Mouse (Mus musculus) brain, embryonic 14.5 days (tissue): ENCODE measurements around the gene Gpr50. TPM values are rescaled to one million over a fixed set of nuclear protein-coding genes. Genes with fewer than 3 reads are reported as not detected.

ENCODE experiments used
- DNase-seq: peaks from one replicate; pipeline ENCODE4 v3.0.0-alpha.2; 2011; ENCODE audit warnings: low read depth
- CTCF ChIP-seq: fragments of 200-500 bp; IDR thresholded peaks from 2 replicates; pipeline ENCODE4 v1.5.1; 2012; ENCODE audit warnings: inconsistent platforms, mild to moderate bottlenecking, moderate library complexity, borderline replicate concordance; ENCODE audit not compliant: insufficient read depth, insufficient read length; ENCODE audit errors: extremely low read depth
- POLR2A ChIP-seq: fragments of 200-500 bp; IDR thresholded peaks from 2 replicates; pipeline ENCODE4 v1.6.1; 2012; ENCODE audit warnings: mild to moderate bottlenecking, inconsistent platforms, borderline replicate concordance; ENCODE audit not compliant: poor library complexity, insufficient read depth, insufficient read length, severe bottlenecking; ENCODE audit errors: extremely low read depth
- polyA plus RNA-seq: library from polyadenylated mRNA; depleted of rRNA; stranded (reverse); fragments of >200 nt; gene quantifications from 2 replicates; pipeline ENCODE4 v1.2.3, GENCODE M21; 2012; rRNA removed

The Gpr50 gene
- polyA plus RNA-seq = 3.8 and 5.5 TPM in 2 replicates

DNA sequence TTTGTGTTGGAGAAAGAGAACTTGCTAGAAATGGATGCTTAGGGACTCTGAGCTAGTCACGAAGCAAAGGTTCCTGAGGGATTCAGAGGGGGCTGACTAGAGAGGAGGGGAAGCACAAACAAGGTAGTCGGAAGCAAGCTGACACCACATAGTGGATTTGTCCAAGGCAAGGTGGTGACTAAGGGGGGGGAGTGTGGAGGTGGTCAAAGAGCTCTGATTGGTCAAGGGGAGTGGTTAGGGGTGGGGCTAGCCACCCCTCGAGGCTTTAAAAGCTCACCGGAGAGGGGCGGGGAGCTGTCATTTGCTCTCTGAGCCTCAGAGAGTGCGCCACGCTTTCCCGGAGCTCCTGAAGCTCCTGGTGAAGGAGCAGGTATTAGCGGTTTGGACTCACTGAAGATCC lies at the start of gene Gpr50:
Gene Gpr50 (plus strand): TSS at position 294 of the 400 bp plus-strand sequence.
- TF ChIP-seq CTCF (no peak), POLR2A (no peak)
- DNase-seq = peak; percentile 17

DNA sequence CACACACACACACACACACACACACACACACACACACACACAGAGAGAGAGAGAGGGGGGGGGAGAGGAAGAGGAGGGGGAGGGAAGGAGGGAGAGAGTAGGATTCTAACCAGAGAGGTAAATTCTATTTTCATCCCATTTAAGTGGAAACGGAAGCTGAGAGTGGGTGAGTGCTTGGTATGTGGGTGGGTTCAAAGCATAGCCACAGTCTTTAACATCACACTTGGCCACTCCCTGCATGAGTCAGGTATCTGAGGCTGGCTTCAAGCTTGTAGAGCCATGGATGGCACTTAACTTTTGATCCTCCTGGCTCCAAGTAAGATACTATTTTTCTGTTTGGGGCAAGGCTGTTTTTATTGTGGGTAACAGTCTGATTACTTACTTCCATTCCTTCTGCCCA lies 41.2 kb upstream of the Gpr50 start:
- no peak for DNase-seq
- TF ChIP-seq CTCF (no peak), POLR2A (no peak)

DNA sequence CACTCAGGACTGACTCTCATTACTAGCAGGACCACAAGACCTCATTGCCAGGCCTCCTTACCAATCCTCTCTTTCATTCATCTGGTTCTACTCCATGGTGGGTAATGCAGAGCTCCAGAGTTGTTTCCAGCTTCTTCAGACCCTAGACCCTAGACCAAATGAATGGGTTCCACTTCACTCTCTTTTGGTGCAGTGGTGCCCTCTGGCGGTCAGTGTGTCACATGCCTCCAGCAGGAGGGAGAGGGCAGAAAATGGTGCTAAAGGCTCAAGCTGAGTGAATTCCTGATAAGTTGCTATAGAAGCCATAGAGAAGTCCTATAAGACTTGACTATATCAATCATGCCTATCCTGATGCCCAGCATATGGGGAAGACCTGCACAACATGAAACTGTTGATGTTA lies 39.6 kb upstream of the Gpr50 start:
- TF ChIP-seq CTCF = peak; percentile 47; the same call in 1 of the 2 replicates
- no peak for TF ChIP-seq POLR2A
- peak; percentile 29 for DNase-seq

DNA sequence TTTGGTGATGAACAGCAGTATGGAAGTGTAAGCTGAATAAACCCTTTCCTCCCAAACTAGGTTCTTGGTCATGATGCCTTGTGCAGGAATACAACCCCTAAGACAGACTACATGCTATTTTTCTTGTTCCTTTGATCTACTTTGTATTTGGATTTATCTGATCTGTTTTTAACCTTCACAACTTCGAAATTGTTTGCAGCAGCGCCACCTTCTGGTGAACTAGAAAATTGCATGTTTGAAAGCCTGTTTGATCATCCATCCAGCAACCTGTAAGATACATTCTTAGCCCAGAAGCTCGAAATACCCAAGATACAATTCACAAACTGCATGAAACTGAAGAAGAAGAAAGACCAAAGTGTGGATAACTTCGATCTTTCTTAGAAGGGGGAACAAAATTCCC lies 35.2 kb upstream of the Gpr50 start:
- TF ChIP-seq CTCF (peak; percentile 42; the same call in 1 of the 2 replicates), POLR2A (no peak)
- peak; percentile 69 for DNase-seq

DNA sequence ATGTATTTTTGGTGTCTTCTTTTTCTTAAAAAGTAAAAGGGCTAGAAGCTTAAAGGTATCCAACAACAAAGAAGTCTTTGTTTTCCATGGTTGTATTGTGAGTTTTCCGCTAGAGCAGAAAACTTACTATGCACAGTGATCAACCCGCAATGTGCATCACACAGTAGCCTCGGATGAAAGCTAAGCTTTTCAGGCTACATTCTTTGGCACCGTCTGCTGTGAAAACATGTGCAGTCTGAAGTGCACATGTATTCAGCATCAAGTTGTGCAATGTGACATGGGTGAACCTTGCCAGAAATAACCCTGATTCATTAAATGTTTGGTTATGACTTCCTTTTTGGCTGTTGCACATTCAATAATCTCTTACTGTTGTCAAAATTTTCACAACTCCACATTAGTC lies 32.8 kb upstream of the Gpr50 start:
- DNase-seq = no peak
- no peak for TF ChIP-seq POLR2A
- TF ChIP-seq CTCF = no peak

DNA sequence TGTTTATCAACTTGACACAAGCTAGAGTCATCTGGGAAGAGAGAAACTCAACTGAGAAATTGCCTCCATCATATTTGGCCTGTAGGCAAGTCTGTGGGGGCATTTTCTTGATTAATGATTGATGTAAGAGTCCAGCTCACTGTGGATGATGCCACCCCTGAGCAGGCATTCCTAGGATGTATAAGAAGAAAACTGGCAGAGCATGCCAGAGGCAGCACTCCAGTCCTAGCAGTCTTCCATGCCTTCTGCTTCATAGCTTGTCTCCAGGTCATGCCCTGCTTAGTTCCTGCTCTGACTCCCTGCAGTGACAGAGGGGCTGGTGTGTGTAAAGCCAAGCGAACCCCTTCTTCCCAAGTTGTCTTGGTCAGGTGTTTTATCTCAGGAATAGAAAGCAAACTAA lies 32.3 kb upstream of the Gpr50 start:
- no peak for DNase-seq
- TF ChIP-seq CTCF (no peak), POLR2A (no peak)

DNA sequence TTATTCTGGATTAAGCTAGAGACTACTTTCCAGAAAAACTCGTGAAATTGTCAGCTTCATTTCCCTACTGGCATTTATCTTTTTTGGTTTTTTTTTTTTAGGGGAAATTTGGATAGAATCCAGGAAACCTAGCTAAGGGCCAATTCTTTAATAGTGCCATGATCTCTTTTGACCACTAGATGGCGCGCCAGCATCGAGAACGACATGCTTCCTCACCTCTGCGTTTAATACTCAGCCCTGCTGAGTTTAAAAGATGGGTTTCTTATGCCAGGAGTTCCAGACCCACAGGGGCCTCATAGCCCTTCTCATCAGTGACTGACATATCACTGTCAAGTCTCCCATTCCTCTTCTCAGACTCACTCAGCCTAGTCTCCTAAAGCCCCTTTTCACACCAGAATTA lies 15.5 kb upstream of the Gpr50 start:
- DNase-seq = peak; percentile 78
- TF ChIP-seq CTCF (peak; percentile 72; the same call in 1 of the 2 replicates), POLR2A (no peak)

DNA sequence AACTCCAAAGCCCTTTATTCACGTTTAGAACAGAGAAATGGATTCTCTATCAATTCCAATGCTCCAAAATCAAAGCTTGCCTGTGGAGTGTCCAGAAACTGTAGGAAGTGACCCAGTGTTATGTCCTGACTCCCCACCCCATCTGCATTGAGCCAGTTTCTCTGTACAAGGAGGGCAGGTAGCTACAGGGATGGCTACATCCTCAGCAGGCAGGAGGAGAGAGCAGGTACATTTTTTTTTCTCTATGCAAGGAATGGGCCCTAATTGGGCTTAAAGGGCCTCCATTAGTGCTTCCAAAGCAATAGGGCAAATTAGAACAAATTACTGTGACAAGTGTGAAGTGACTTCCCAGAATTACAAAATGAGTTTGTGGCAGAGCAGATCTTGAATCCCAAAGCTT lies 15.0 kb upstream of the Gpr50 start:
- no peak for DNase-seq
- no peak for TF ChIP-seq CTCF
- TF ChIP-seq POLR2A = no peak

DNA sequence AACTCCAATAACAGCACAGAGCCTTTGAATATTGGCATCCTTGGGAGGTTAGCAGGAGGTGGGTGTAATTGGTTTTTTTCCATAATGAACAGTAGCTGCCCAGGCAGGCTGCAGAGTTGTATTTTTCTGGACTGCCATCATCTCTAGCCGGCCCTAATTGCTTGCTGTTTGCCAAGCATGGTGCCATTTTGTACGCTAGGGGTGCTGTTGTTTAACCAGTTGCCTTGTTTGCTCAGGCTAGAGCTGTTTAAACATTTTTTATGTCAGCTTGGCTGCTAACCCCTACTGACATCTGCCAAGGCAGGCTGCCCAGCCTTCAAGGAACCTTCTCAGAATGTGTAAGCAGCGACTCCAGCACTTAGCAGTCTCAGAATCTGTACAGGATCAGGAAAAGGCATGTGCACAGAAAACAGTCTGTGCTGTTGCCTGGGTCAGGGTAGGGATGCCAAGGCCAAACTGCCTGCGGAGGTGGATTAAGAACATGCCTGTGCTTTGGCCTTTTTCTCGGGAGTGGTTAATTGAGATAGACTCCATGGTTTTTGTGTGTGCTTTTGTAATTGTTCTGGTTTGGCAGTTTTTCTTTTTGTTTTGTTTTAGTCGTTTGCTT lies 14.5 kb upstream of the Gpr50 start:
- TF ChIP-seq POLR2A (no peak), CTCF (peak; percentile 66; the same call in 1 of the 2 replicates)
- DNase-seq = peak; percentile 93

DNA sequence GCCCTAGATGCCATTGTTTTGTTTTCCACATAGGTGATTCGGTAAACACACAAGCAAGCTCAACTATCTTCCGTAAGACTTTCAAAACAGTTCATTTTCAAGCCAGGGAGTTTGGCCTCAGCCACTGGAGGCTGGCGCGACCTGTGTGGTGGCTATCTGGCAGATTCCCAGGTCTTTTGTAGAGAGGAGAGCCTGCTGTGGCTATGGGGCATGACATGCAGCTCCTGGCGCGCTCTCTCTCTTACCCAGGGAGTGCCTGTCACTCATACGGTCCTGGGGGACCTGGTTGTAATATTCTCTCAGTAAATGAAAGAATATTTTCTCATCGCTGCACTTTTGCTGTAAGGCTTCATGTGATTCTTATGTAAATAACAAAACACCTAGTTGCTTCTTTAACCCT lies 13.5 kb upstream of the Gpr50 start:
- peak; percentile 71 for DNase-seq
- TF ChIP-seq CTCF = no peak

DNA sequence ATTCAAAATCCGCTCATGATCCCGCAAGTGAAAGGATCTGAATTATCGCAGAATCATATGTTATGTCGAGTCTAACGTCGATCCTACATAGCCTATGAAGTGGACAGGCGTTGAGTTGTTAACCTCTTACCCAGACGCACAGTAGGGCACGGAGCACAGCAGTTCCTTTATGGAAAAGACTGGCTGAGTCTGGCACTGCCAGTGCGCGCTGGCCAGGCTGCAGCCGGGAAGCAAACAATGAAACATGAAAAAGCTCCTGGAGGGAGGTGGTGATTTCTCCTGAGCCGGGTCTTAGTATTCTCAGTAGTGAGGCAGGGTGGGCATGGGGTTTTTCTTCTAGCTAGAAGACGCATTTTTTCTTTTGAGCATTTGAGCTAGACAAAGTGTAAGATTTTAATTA lies 1.7 kb upstream of the Gpr50 start:
- peak; percentile 43 for DNase-seq
- TF ChIP-seq CTCF = no peak
- TF ChIP-seq POLR2A = no peak

DNA sequence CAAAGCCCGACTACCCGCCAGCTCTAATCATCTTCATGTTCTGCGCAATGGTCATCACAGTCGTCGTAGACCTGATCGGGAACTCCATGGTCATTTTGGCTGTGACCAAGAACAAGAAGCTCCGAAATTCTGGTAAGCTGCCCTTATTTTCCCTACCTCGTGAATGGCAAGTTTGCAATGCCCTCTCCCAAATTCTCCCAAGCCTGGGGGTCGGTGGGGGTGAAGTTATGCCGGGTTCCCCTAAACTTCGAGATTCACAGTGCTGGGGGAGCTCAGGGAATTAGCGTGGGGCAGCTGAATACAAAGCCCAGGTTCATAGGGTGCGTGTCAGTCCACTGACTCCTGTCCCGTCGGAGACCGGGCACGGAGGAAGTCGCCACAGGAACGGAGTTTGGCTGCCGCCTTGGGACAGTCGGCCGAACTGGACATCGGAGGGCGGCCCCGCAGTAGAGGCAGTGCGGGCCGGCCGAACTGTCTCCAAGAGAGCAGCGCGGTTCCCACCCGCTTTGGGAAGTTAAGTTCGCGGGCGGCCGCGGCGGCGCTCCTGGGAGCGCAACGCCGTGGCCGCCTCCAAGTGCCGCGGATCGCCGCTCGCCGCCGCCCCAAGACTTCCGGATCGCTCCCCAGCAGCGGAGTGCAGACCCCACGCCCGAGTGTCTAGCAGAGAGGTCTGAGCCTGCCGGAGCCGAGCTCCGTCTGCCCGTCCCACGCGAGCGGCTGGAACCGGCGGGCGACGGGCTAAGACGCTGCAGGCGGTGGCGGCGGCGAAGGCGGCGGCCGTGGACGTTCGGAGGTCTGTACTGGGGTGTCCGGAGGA lies 612 bp downstream of the Gpr50 start:
- TF ChIP-seq POLR2A = no peak
- TF ChIP-seq CTCF = no peak
- peak; percentile 31 for DNase-seq

DNA sequence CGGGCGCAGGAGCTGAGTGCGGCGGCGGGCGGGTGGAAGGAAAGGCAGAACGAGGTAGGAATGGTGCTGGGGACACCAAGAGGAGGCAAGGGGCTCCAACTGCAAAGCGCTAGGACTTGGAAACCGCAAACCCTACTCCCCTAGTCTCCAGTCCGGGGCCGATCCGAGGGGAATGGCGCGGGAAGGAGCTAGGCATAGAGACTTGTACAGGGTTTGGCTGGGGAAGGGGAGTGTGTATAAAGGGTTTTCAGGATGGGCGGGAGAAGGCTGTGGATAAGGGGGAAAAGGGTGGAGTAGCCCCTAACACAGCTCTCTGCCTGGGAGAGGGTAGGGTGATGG lies 1.2 kb downstream of the Gpr50 start:
- no peak for DNase-seq

More for the DNA sequence above, 1.2 kb downstream of the Gpr50 start:
- TF ChIP-seq POLR2A = no peak
- no peak for TF ChIP-seq CTCF
